Mouse (Mus musculus) neural tube, embryonic 10.5 days (tissue): ENCODE measurements around the gene Gast.
"Not testable (repeated sequence)": the region's sequence is repeated elsewhere in the genome, so short reads cannot be mapped to it uniquely, and the experiment has no call there.

ENCODE experiments used
- DNase-seq: peaks from one replicate; pipeline ENCODE4 v3.0.0-alpha.2; 2017; ENCODE audit warnings: low spot score; ENCODE audit errors: extremely low spot score

The Gast gene

DNA sequence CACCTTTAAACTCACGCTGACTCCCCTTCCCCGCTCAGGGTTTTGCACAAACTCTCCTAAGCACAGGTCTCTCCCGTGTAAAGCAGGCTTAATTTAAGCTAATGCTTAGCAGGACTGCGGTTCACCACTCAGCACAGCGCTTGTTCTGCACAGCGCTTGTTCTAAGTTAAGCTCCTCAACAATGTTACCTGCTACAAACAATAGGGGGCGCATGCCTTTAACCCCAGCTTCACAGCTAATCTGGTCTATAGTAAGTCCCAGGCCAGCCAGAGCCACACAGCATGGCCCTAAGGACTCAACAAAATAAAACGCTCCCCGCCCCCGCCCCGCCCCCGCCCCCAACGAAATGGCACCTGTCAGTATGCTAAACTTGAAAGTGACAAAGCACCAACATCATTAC lies 26.9 kb downstream of the Gast start:
- not testable (repeated sequence) for DNase-seq

DNA sequence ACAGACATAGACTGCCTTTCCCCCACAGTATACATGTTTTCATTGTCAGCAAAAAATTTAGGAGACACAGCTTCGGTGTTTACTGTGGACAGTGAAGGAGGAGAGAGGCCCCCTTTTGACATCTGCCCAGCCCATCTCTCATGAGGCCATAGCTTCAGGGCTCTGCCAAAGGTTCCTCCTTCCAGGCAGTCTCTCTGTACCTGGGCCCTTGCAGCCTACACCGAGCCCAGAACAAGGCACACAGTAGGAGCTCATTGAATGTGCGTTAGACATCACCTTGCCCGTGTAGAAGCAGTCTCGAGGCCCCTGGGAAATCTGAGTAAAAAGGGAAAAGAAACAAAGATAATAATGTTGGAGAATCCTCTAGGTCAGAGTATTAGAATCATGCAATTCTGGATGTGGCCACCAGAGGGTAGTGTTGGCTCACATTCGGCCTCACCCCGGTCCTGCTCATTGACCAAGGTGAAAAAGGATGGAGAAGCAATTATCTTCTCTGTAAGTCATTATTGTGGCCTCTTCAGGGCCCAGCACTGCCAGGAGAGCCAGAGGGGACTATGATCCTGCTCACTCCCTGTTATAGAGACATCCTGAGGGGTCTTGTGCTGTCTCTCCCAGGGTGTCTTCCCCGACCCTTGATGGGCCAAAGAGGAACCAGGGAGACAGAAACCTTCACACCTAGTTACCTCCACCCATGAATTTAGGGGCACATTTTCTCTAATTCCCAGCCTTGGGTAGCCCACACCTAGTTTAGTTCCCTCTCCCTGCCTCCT lies 28.2 kb downstream of the Gast start:
- DNase-seq, result peak; percentile 78

DNA sequence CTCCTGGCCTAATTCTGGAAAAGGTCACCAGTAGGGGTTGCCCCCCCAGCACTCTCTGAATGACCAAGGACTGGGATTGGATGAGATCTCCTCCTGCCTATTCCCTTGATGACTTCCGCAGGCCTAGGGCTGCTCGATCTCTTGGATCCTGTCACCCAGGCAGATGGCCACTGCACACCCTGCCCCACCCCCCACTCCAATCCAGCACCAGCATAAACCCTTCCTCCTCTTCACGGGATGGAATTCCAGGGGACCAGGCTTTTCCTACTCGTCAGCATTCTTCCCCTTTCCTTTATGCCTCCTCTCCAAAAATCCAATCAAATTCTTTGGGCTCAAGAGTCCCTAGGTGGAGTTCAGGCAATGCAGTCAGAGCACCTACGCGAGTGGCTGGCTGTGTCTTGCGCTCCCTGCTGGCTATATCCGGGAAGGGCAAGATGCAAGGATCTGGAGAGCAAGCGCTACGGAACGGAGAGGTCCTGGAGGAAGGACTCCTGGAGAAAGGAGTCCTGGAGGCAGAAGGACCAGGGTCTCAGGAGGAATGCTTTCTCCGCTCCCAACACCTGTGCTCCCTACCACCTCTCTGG lies 28.9 kb downstream of the Gast start:
- DNase-seq, result peak; percentile 71

DNA sequence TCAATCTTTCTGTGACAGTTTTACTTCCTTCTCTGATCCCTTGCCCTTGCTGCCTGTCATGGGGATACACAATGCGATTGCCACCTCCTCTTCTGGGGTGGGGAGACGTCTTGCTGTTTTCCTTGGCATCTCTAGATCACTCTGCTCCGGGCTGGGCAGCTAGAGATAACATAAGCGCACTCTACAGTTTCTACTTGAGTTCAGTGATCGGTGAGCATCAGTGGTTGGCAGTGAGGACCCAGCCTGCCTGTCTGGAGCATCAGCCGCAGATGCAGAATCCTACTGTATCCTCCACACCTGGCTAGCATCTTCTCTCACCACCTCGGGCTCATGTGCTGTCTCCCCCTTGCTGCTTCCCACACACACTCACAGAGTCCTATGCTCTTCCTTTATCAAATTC lies 34.9 kb downstream of the Gast start:
- DNase-seq, result no peak

DNA sequence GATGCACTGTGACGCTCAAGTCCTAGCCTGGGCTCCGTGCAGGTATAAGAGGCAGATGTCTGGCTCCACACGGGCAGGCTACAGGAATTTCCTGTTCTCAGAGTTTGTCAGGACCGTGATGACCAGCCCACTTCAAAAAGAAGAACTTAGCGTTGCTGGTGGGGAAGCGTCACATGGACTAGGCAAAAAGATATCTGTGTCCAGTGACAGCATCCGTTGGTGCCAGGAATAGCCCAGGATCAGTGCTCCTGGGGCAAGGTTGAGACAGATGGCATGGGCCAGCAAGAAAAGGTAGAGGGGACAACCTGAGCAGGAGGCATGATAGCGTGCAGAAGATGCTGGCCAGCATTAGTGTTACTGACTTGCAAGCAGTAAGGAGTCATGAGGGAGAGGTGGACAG lies 35.6 kb downstream of the Gast start:
- no peak for DNase-seq

DNA sequence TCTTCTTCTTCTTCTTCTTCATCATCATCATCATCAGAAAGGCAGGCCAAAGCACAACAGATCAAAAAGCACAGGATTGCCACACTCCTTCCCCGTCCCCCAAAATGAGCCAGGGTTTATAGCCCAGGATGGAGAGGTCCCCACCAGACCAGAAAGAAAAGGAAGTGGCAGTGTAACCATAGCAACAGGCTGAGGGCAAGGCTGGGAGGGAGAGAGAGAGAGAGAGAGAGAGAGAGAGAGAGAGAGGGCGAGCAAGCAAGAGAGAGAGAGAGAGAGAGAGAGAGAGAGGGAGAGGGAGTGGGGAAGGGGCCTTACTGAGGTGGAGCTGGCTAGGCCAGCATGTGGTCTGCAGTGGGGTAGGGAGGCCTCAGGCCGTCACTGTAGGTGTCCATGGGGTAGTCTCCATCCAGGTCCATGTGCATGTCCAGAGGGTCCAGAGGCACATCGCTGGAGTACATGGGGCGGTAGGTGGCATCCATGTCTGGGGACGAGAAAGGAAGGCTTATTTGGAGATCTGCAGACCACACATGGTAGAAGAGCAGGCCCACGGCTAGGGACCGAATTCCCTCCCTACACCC lies 37.9 kb downstream of the Gast start:
- no peak for DNase-seq

DNA sequence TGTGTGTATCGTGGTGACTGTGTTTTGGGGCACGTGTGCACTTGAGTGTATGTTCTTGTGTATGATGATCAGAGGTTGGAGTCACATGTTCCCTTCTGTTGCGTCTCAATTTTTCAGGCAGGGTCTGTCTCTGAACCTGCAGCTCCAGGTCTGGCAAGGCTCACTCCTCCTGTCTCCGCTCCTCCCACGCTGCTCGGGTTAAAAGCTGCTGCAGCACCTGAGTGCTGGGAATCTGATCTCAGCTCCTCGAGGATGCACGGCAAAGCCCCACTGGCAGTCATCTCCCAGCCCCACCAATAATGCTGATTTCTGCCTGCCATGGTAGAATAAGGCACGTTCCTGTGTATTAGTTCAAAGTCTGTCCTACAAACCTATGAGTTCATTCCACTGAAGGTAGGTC lies 40.9 kb downstream of the Gast start:
- no peak for DNase-seq

DNA sequence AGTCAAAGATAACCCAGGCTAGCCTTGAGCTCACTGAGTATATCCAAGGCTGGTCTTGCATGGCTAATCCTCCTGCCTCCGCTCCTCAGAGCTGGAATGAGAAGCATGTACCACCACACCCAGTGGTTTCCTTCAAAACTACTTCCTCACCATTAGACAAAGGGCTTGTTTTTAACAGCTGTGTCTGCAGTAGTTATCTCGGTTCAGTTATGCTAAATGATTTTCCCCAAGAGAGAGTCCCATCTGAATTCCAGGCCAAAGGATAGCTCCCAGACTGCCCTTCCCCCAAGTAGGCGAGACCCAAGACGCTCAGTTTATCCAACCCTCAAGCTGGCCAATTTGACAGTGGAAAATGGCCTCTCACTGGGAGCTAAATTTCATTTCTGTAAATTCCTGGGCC lies 41.8 kb downstream of the Gast start:
- DNase-seq, result no peak

DNA sequence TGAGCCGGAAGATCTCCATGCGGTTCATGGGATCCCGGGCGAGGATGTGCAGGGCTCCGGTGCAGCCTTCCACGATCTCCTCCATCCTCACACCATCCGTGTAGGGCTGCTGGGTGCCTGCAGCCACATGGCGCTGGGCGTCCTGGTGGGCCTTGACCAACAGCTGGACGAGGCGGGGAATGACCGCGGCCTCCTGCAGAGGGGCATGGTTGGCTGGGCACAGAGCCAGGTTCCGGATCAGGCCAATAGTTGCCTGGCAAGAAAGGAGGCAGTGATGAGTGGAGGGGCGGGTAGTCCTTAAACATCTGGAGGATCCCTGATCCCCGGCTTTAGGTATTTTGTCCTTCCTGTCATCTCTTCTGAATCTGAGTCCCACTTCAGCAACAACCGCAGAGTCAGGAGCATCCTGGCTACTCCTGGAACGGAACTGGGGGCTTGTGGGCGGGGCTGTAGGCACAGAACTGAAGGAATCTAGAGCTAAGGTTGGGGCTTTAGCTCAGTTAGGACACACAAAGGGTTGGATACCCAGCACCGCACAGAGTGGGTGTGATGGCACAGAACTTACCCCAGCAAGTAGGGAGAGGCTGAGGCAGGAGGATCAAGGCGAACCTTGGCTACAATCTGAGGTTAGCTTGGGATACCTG lies 42.7 kb downstream of the Gast start:
- DNase-seq, result no peak

DNA sequence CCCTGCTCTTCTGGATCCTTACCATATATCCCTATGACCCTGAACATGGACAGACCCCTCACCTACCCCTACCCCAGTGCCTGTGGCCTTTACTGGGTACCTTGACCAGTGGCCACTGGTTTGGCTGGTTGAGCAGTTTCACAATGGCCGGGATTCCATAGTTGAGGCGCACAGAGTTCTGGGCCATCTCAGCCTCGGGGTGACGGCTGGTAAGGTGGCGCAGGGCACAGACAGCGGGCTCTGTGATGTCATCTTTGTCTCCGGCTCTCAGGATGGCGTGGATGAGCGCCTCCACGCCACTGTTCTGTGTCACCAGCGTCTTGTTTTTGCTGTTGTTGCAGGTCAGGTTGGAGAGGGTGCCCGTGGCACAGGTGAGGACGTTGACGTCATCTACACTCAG lies 43.8 kb downstream of the Gast start:
- no peak for DNase-seq

DNA sequence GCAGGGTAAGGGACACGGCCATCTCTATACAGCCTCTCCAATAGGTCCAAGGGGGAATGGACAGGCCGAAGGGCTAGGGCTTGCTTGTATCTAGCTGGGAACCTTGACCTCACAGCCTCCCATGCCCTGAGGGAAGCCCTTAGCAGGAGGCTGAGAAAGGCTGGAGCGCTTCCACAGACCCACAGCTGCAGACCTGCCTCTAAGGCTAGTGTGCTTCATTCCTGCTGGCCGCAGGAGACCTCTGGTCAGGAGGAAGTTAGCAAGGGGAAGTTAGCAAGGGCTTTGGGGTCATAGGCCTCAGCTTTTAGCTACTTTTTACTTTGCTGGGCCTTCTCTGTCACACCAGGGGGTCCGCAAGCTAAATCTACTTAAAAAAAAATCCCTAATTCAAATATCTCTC lies 44.2 kb downstream of the Gast start:
- no peak for DNase-seq

DNA sequence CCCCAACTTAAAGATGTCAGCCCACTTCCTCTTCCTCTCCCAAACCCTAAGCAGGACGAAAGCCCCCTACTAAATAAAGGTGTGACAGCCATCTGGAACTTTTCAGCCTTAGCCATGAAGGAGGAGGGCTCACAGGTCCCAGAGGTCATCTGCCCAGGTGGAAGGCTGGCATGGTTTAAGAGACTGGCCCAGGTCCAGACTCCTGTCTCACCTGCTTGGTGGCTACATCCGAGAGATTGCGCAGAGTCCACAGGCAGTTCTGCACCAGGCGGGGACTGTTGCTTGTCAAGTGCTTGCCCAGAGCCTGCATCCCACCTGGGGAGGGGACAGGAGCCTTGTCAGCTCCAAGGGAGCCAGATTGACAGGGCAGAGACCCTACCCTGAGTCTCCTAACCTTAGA lies 45.1 kb downstream of the Gast start:
- no peak for DNase-seq

DNA sequence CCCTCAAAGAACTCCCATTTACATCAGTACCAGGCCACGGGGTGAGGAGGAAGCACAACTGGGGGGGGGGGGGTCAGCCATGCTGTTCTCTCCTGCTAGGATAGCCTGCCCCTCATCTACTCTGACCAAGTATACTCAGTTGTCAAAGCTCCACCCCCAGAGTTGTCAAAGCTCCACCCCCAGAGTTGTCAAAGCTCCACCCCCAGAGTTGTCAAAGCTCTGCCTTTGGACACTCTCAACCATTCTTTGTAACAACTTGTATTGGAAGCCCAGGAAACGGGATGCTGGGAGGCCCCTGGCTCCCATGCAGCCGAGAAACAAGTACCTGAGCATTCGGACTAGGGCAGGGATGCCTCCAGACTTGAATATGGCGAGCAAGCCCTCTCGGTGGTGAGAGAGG lies 48.5 kb downstream of the Gast start:
- DNase-seq, result no peak

DNA sequence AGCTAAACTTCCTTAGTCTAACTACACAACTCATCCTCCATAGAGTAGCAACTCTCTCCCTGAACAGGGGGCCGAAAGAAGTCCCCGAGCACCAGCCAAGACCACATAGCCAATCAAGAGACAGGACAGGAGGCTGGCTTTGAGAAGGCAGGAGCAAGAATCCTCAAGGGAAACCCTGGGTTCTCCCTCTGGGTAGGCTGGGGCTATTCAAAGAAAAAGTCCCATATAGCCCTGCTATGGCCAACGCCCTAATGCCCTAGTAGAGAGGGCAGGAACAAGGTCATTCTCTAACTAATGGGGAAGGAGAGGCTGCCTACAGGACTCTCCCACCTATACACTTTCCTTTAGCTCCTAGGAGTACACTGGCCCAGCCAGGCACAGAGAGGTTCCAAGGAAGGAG lies 50.8 kb downstream of the Gast start:
- no peak for DNase-seq

DNA sequence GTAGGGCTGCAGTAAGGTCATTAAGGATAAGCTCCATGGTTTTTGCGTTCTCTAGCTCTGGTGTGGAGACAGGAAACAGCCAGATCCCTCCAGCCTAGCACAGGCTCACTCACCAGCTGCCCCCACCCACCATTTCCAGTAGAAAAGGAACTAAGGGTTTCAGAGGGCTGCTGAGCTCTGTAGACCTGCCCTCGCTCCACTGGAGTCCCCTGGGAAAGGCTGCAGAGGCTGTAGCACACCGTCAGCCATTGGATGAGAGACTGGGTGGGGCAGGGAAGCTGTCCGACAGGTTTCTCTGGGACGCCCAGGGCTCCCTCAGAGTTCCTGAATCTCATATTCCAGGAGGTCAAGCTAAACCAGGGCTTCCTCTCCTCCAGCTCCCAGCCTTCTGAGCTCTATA lies 52.4 kb downstream of the Gast start:
- no peak for DNase-seq
